Mouse (Mus musculus): ENCODE results near the gene Vav2. TPM values are rescaled to one million over a fixed set of nuclear protein-coding genes. Genes with fewer than 3 reads are reported as not detected.

The Vav2 gene
- polyA plus RNA-seq (2015; fragmentation: Nextera tagmentation; extraction: Ambion mirVana), result 3.2 and 4.2 TPM in 2 replicates

GRCm38 (mm10) chr2:27426855-27427457, at the start of gene Vav2:
Gene Vav2 (minus strand): TSS chr2:27427033.
- peak; percentile 92 for ATAC-seq (ENCODE audit: low read depth)
- no peaks in the 10 kb centered on the region for H3K36me3 ChIP-seq
- peak within 1 kb of the TSS; percentile 68 for H3K27ac ChIP-seq
- peak within 1 kb of the TSS; percentile 99 for H3K4me2 ChIP-seq
- 1% methylated on average over 54 of the region's 58 CpGs for WGBS (ENCODE audit: insufficient replicate concordance)
- H3K27me3 ChIP-seq, result peaks cover 31% of the 10 kb centered on the region
- peak within 1 kb of the TSS; percentile 79 for H3K4me3 ChIP-seq (replicated peaks)
- peak; percentile 91 for DNase-seq
- H3K9me3 ChIP-seq (replicated peaks), result no peaks in the 10 kb centered on the region
- peaks cover 49% of the 10 kb centered on the region for H3K4me1 ChIP-seq (replicated peaks)
- H3K9ac ChIP-seq, result peak within 1 kb of the TSS; percentile 80

- ATAC-seq (ENCODE audit: low read depth), result peak; percentile 95
- H3K4me1 ChIP-seq (replicated peaks), result peaks cover 65% of the 10 kb centered on the region
- under 1% methylated on average over 91 of the region's 96 CpGs for WGBS (ENCODE audit: insufficient replicate concordance)
Observed at GRCm38 (mm10) chr2:27475495-27476302, 48.9 kb upstream of the Vav2 start.

GRCm38 (mm10) chr2:27474621-27475484, 48.0 kb upstream of the Vav2 start:
- WGBS (ENCODE audit: insufficient replicate concordance), result under 1% methylated on average over 84 of the region's 84 CpGs
- Histone ChIP-seq H3K4me3 (replicated peaks) (peak overlapping the region; percentile 94), H3K36me3 (peaks cover 20% of the 10 kb centered on the region), H3K4me1 (replicated peaks) (peaks cover 67% of the 10 kb centered on the region), H3K27me3 (no peaks in the 10 kb centered on the region), H3K9ac (peak overlapping the region; percentile 90), H3K9me3 (replicated peaks) (no peaks in the 10 kb centered on the region), H3K4me2 (peak overlapping the region; percentile 87), H3K27ac (peak overlapping the region; percentile 89)
- peak; percentile 13 for ATAC-seq (ENCODE audit: low read depth)
- peak; percentile 33 for DNase-seq

More at GRCm38 (mm10) chr2:27475495-27476302, 48.9 kb upstream of the Vav2 start:
- H3K36me3 ChIP-seq, result peaks cover 20% of the 10 kb centered on the region
- H3K27ac ChIP-seq, result peak overlapping the region; percentile 93
- peak overlapping the region; percentile 90 for H3K9ac ChIP-seq
- peak overlapping the region; percentile 87 for H3K4me2 ChIP-seq
- no peaks in the 10 kb centered on the region for H3K9me3 ChIP-seq (replicated peaks)
- DNase-seq, result peak; percentile 86
- H3K27me3 ChIP-seq, result no peaks in the 10 kb centered on the region
- H3K4me3 ChIP-seq (replicated peaks), result peak overlapping the region; percentile 94

GRCm38 (mm10) chr2:27473911-27474310, 47.1 kb upstream of the Vav2 start:
- no peak for ATAC-seq (ENCODE audit: low read depth)
- peak overlapping the region; percentile 89; the same call in 1 of the 2 replicates for H3K27ac ChIP-seq
- H3K4me3 ChIP-seq (replicated peaks), result peak overlapping the region; percentile 94
- no peaks in the 10 kb centered on the region for H3K27me3 ChIP-seq
- DNase-seq, result no peak
- H3K9ac ChIP-seq, result peak overlapping the region; percentile 90
- peaks cover 72% of the 10 kb centered on the region for H3K4me1 ChIP-seq (replicated peaks)
- H3K4me2 ChIP-seq, result peak overlapping the region; percentile 87
- peaks cover 27% of the 10 kb centered on the region for H3K36me3 ChIP-seq
- no peaks in the 10 kb centered on the region for H3K9me3 ChIP-seq (replicated peaks)
- WGBS (ENCODE audit: insufficient replicate concordance), result 31% methylated on average over 4 of the region's 4 CpGs

- Histone ChIP-seq H3K4me3 (replicated peaks) (peak overlapping the region; percentile 94), H3K27ac (peak overlapping the region; percentile 92), H3K27me3 (no peaks in the 10 kb centered on the region), H3K36me3 (peaks cover 34% of the 10 kb centered on the region), H3K9me3 (replicated peaks) (no peaks in the 10 kb centered on the region), H3K4me1 (replicated peaks) (peaks cover 79% of the 10 kb centered on the region), H3K9ac (peak overlapping the region; percentile 90), H3K4me2 (peak overlapping the region; percentile 87)
- no peak for DNase-seq
- no peak for ATAC-seq (ENCODE audit: low read depth)
- WGBS (ENCODE audit: insufficient replicate concordance), result 56% methylated on average over 7 of the region's 7 CpGs
Observed at GRCm38 (mm10) chr2:27473061-27473765, 46.4 kb upstream of the Vav2 start.

- Histone ChIP-seq H3K27me3 (no peaks in the 10 kb centered on the region), H3K27ac (peak overlapping the region; percentile 92), H3K36me3 (peaks cover 48% of the 10 kb centered on the region), H3K4me1 (replicated peaks) (peaks cover 87% of the 10 kb centered on the region), H3K4me3 (replicated peaks) (0 out of 2 replicates have a peak overlapping the region, but pooled peaks have one; percentile 11), H3K4me2 (peak overlapping the region; percentile 87), H3K9me3 (replicated peaks) (no peaks in the 10 kb centered on the region), H3K9ac (peak overlapping the region; percentile 90)
- ATAC-seq (ENCODE audit: low read depth) (no peak), DNase-seq (no peak)
Observed at GRCm38 (mm10) chr2:27471170-27471584, 44.3 kb upstream of the Vav2 start.

GRCm38 (mm10) chr2:27470535-27470934, 43.7 kb upstream of the Vav2 start:
- Histone ChIP-seq H3K27ac (peak overlapping the region; percentile 92), H3K36me3 (peaks cover 54% of the 10 kb centered on the region), H3K27me3 (no peaks in the 10 kb centered on the region), H3K9me3 (replicated peaks) (no peaks in the 10 kb centered on the region), H3K4me2 (peak overlapping the region; percentile 87), H3K4me1 (replicated peaks) (peaks cover 87% of the 10 kb centered on the region), H3K9ac (peak overlapping the region; percentile 90), H3K4me3 (replicated peaks) (0 out of 2 replicates have a peak overlapping the region, but pooled peaks have one; percentile 11)
- 14% methylated on average over 2 of the region's 2 CpGs for WGBS (ENCODE audit: insufficient replicate concordance)
- ATAC-seq (ENCODE audit: low read depth) (peak; percentile 71), DNase-seq (peak; percentile 40)

GRCm38 (mm10) chr2:27469991-27470355, 43.1 kb upstream of the Vav2 start:
- no peaks in the 10 kb centered on the region for H3K9me3 ChIP-seq (replicated peaks)
- peak overlapping the region; percentile 87 for H3K4me2 ChIP-seq
- no peaks in the 10 kb centered on the region for H3K27me3 ChIP-seq
- WGBS (ENCODE audit: insufficient replicate concordance), result 51% methylated on average over 3 of the region's 3 CpGs
- H3K27ac ChIP-seq, result peak overlapping the region; percentile 92
- no peak for DNase-seq
- peaks cover 87% of the 10 kb centered on the region for H3K4me1 ChIP-seq (replicated peaks)
- no peak for ATAC-seq (ENCODE audit: low read depth)
- peak overlapping the region; percentile 90 for H3K9ac ChIP-seq
- H3K36me3 ChIP-seq, result peaks cover 59% of the 10 kb centered on the region
- H3K4me3 ChIP-seq (replicated peaks), result 0 out of 2 replicates have a peak overlapping the region, but pooled peaks have one; percentile 1

- H3K27ac ChIP-seq, result peak overlapping the region; percentile 92
- H3K9ac ChIP-seq, result peak overlapping the region; percentile 90
- H3K4me3 ChIP-seq (replicated peaks), result 0 out of 2 replicates have a peak overlapping the region, but pooled peaks have one; percentile 1
- DNase-seq (no peak), ATAC-seq (ENCODE audit: low read depth) (no peak)
- H3K9me3 ChIP-seq (replicated peaks), result no peaks in the 10 kb centered on the region
- H3K36me3 ChIP-seq, result peaks cover 65% of the 10 kb centered on the region
- H3K27me3 ChIP-seq, result no peaks in the 10 kb centered on the region
- peak overlapping the region; percentile 87 for H3K4me2 ChIP-seq
- 54% methylated on average over 4 of the region's 4 CpGs for WGBS (ENCODE audit: insufficient replicate concordance)
- peaks cover 84% of the 10 kb centered on the region for H3K4me1 ChIP-seq (replicated peaks)
Observed at GRCm38 (mm10) chr2:27469292-27469990, 42.6 kb upstream of the Vav2 start.

- 76% methylated on average over 4 of the region's 4 CpGs for WGBS (ENCODE audit: insufficient replicate concordance)
- no peak for ATAC-seq (ENCODE audit: low read depth)
- DNase-seq, result no peak
Observed at GRCm38 (mm10) chr2:27462901-27463300, 36.1 kb upstream of the Vav2 start.

More at GRCm38 (mm10) chr2:27462901-27463300, 36.1 kb upstream of the Vav2 start:
- Histone ChIP-seq H3K9me3 (replicated peaks) (no peaks in the 10 kb centered on the region), H3K9ac (no peak overlapping the region), H3K4me2 (no peak overlapping the region), H3K4me1 (replicated peaks) (peaks cover 32% of the 10 kb centered on the region), H3K36me3 (peaks cover 93% of the 10 kb centered on the region), H3K4me3 (replicated peaks) (no peak overlapping the region), H3K27me3 (no peaks in the 10 kb centered on the region), H3K27ac (no peak overlapping the region)
